16 mouse cellular contexts compared by ENCODE assay signal in genomic region chr4:118589733-118590130, GRCm38 (mm10). TPM values are rescaled to one million over a fixed set of nuclear protein-coding genes. Genes with fewer than 3 reads are reported as not detected.
A peak's percentile ranks its signal among the peaks of the same experiment; 100 is the strongest.
DNase-seq lines count a peak whose midpoint lies in the region; ATAC-seq and TF ChIP-seq lines count a peak whose summit lies in the region.
"Had no signal": no experiment of that assay in that cellular context is flagged by ENCODE, and none has a peak within 500 bp of the region (broad histone marks: within the 10 kb centered on the region; RNA-seq: fewer than 3 reads in every experiment).

No protein-coding gene starts in this region.

- no peak for TF ChIP-seq CTCF in heart, adult 2 months (IDR thresholded peaks at IDR 0.05)

- TF ChIP-seq EP300 in heart, adult 2 months (IDR thresholded peaks at IDR 0.05; ENCODE audit: insufficient read depth, low read depth, low read length): no peak

- no peaks in the 10 kb centered on the region for H3K36me3 ChIP-seq in forebrain, embryonic 10.5 days (replicated peaks)
- no peaks in the 10 kb centered on the region for H3K36me3 ChIP-seq in forebrain, embryonic 11.5 days (ENCODE audit: control insufficient read depth, insufficient read depth, low read length)
- no peaks in the 10 kb centered on the region for H3K36me3 ChIP-seq in hindbrain, embryonic 11.5 days (ENCODE audit: control insufficient read depth, insufficient read depth, low read length)
- H3K36me3 ChIP-seq in midbrain, embryonic 14.5 days (ENCODE audit: control insufficient read depth, insufficient read depth, low read length): no peaks in the 10 kb centered on the region
- H3K36me3 ChIP-seq in heart, adult 2 months (ENCODE audit: control insufficient read depth, insufficient read depth, low read length): no peaks in the 10 kb centered on the region
- H3K36me3 ChIP-seq: embryonic facial prominence, embryonic 15.5 days; limb, embryonic 12.5 days had no signal

- no peak for TF ChIP-seq POLR2A in heart, adult 2 months (IDR thresholded peaks at IDR 0.05; ENCODE audit: insufficient read depth, low read depth, low read length)

- no peak for DNase-seq in forebrain, embryonic 10.5 days (ENCODE audit: extremely low spot score, low spot score)
- no peak for DNase-seq in forebrain, embryonic 11.5 days (ENCODE audit: low spot score)
- DNase-seq in WW6 (ENCODE audit: low read depth, low spot score) (peak; percentile 50), MN1 (ENCODE audit: low spot score) (no peak)
- DNase-seq in hindbrain, embryonic 11.5 days (ENCODE audit: low spot score): peak; percentile 28
- peak; percentile 74 for DNase-seq in midbrain, embryonic 14.5 days
- no peak for DNase-seq in urinary bladder, postnatal 14 days (ENCODE audit: low spot score)
- DNase-seq in heart, adult 2 months: no peak
- DNase-seq: adrenal gland, adult 2 months; cerebellum, adult 11 months; thymus, postnatal 14 days had no signal

- peak overlapping the region; percentile 44; the same call in 1 of the 2 replicates for H3K27ac ChIP-seq in forebrain, embryonic 10.5 days
- no peak overlapping the region for H3K27ac ChIP-seq in forebrain, embryonic 11.5 days (ENCODE audit: low read depth, low read length)
- no peak overlapping the region for H3K27ac ChIP-seq in hindbrain, embryonic 11.5 days (ENCODE audit: low read depth, low read length)
- peak overlapping the region; percentile 68 for H3K27ac ChIP-seq in midbrain, embryonic 14.5 days (replicated peaks; ENCODE audit: low read depth, low read length)
- H3K27ac ChIP-seq in heart, adult 2 months: no peak overlapping the region
- H3K27ac ChIP-seq: embryonic facial prominence, embryonic 15.5 days; limb, embryonic 12.5 days had no signal

- intact Hi-C loops in heart, adult 2 months (cut with DNase I): no loop called here

- no peak for ATAC-seq in forebrain, embryonic 11.5 days (replicated peaks; ENCODE audit: low FRiP score)
- no peak for ATAC-seq in hindbrain, embryonic 11.5 days (ENCODE audit: low FRiP score)
- peak; percentile 27; the same call in 1 of the 2 replicates for ATAC-seq in midbrain, embryonic 14.5 days (ENCODE audit: low FRiP score, low TSS enrichment)
- ATAC-seq: intestine, postnatal 0 days had no signal

- H3K9ac ChIP-seq in forebrain, embryonic 11.5 days (ENCODE audit: low read length): no peak overlapping the region
- peak overlapping the region; percentile 19; the same call in 1 of the 2 replicates for H3K9ac ChIP-seq in hindbrain, embryonic 11.5 days (ENCODE audit: low read depth, low read length)
- H3K9ac ChIP-seq in midbrain, embryonic 14.5 days (replicated peaks; ENCODE audit: low read length): peak overlapping the region; percentile 10; the same call in 1 of the 2 replicates
- no peak overlapping the region for H3K9ac ChIP-seq in heart, adult 2 months (ENCODE audit: low read depth, low read length)
- H3K9ac ChIP-seq: embryonic facial prominence, embryonic 15.5 days; limb, embryonic 12.5 days had no signal

- whole genome bisulfite sequencing in forebrain, embryonic 10.5 days: 7% methylated on average over 7 of the region's 7 CpGs
- WGBS in forebrain, embryonic 11.5 days: 4% methylated on average over 7 of the region's 7 CpGs
- 7% methylated on average over 7 of the region's 7 CpGs for WGBS in hindbrain, embryonic 11.5 days
- WGBS in midbrain, embryonic 14.5 days: 5% methylated on average over 7 of the region's 7 CpGs
- 9% methylated on average over 7 of the region's 7 CpGs for WGBS in heart, adult 2 months

- H3K79me2 ChIP-seq in heart, adult 2 months (replicated peaks; ENCODE audit: control insufficient read depth, insufficient read depth, low read length): no peaks in the 10 kb centered on the region

- 0 out of 2 replicates have a peak, but pooled peaks cover 3% of the 10 kb centered on the region for H3K9me3 ChIP-seq in forebrain, embryonic 10.5 days
- H3K9me3 ChIP-seq in forebrain, embryonic 11.5 days (ENCODE audit: control insufficient read depth, low read length): no peaks in the 10 kb centered on the region; the same call in 1 of the 2 replicates
- H3K9me3 ChIP-seq in hindbrain, embryonic 11.5 days (ENCODE audit: control insufficient read depth, low read length): no peaks in the 10 kb centered on the region
- H3K9me3 ChIP-seq in midbrain, embryonic 14.5 days (ENCODE audit: control insufficient read depth, low read length): no peaks in the 10 kb centered on the region
- H3K9me3 ChIP-seq: embryonic facial prominence, embryonic 15.5 days had no signal

- H3K4me2 ChIP-seq in forebrain, embryonic 11.5 days (ENCODE audit: low read depth, low read length, severe bottlenecking): no peak overlapping the region
- H3K4me2 ChIP-seq in hindbrain, embryonic 11.5 days (replicated peaks; ENCODE audit: low read depth, low read length): no peak overlapping the region
- H3K4me2 ChIP-seq in midbrain, embryonic 14.5 days (ENCODE audit: low read length): peak overlapping the region; percentile 30
- H3K4me2 ChIP-seq: embryonic facial prominence, embryonic 15.5 days; limb, embryonic 12.5 days had no signal

- peaks cover 16% of the 10 kb centered on the region for H3K4me1 ChIP-seq in forebrain, embryonic 10.5 days
- H3K4me1 ChIP-seq in forebrain, embryonic 11.5 days (replicated peaks; ENCODE audit: control insufficient read depth, insufficient read depth, low read length): no peaks in the 10 kb centered on the region
- no peaks in the 10 kb centered on the region for H3K4me1 ChIP-seq in hindbrain, embryonic 11.5 days (replicated peaks; ENCODE audit: control insufficient read depth, insufficient read depth, low read length)
- no peaks in the 10 kb centered on the region for H3K4me1 ChIP-seq in midbrain, embryonic 14.5 days (ENCODE audit: control insufficient read depth, insufficient read depth, low read length)
- H3K4me1 ChIP-seq in heart, adult 2 months (ENCODE audit: control insufficient read depth, insufficient read depth, low read length): no peaks in the 10 kb centered on the region

- peak overlapping the region; percentile 20; the same call in 1 of the 2 replicates for H3K4me3 ChIP-seq in forebrain, embryonic 10.5 days
- no peak overlapping the region for H3K4me3 ChIP-seq in forebrain, embryonic 11.5 days (ENCODE audit: low read depth, low read length)
- no peak overlapping the region for H3K4me3 ChIP-seq in hindbrain, embryonic 11.5 days (ENCODE audit: low read depth, low read length)
- H3K4me3 ChIP-seq in midbrain, embryonic 14.5 days (replicated peaks; ENCODE audit: low read depth, low read length): no peak overlapping the region
- H3K4me3 ChIP-seq in heart, adult 2 months: no peak overlapping the region
- H3K4me3 ChIP-seq: embryonic facial prominence, embryonic 15.5 days; limb, embryonic 12.5 days had no signal

- peaks cover 4% of the 10 kb centered on the region; the same call in 1 of the 2 replicates for H3K27me3 ChIP-seq in forebrain, embryonic 10.5 days (ENCODE audit: poor library complexity, severe bottlenecking)
- no peaks in the 10 kb centered on the region for H3K27me3 ChIP-seq in forebrain, embryonic 11.5 days (ENCODE audit: control insufficient read depth, insufficient read depth, low read length)
- no peaks in the 10 kb centered on the region for H3K27me3 ChIP-seq in hindbrain, embryonic 11.5 days (ENCODE audit: control insufficient read depth, insufficient read depth, low read length)
- no peaks in the 10 kb centered on the region for H3K27me3 ChIP-seq in midbrain, embryonic 14.5 days (ENCODE audit: control insufficient read depth, insufficient read depth, low read length)
- no peaks in the 10 kb centered on the region for H3K27me3 ChIP-seq in heart, adult 2 months (ENCODE audit: control insufficient read depth, insufficient read depth, low read length)
- H3K27me3 ChIP-seq: embryonic facial prominence, embryonic 15.5 days; limb, embryonic 12.5 days had no signal

RNA-seq across cellular contexts. Expression of gene Cfap57, which starts 30.8 kb away (rescaled TPM):
- polyA plus RNA-seq in forebrain, embryonic 10.5 days (2016; fragmentation: Nextera tagmentation; extraction: Ambion mirVana): 0.73 and 0.94 TPM in 2 replicates
- polyA plus RNA-seq in forebrain, embryonic 11.5 days (2014; fragmentation: Nextera tagmentation; extraction: Ambion mirVana): 0.80 and 0.83 TPM in 2 replicates
- 1.5 and 2.0 TPM in 2 replicates for polyA plus RNA-seq in hindbrain, embryonic 11.5 days (2014; fragmentation: Nextera tagmentation; extraction: Ambion mirVana)
- 1.3 and 1.8 TPM in 2 replicates for polyA plus RNA-seq in midbrain, embryonic 14.5 days (2014; fragmentation: Nextera tagmentation; extraction: Ambion mirVana)
- under 1 TPM in 1 of 2 experiments, not detected in 1; 0.05 TPM for total RNA-seq in heart, adult 2 months (2021)
- polyA plus RNA-seq in heart, adult 2 months (2012; rRNA removed): 0.03 and 0.14 TPM in 2 replicates
- total RNA-seq: gastrocnemius, adult 8-10 months; MEL had no signal
- polyA plus RNA-seq: adrenal gland, adult 2 months had no signal

RNA-seq across cellular contexts. Expression of gene Ebna1bp2, which starts 30.9 kb away (rescaled TPM):
- 210 and 221 TPM in 2 replicates for polyA plus RNA-seq in forebrain, embryonic 10.5 days (2016; fragmentation: Nextera tagmentation; extraction: Ambion mirVana)
- 181 and 183 TPM in 2 replicates for polyA plus RNA-seq in forebrain, embryonic 11.5 days (2014; fragmentation: Nextera tagmentation; extraction: Ambion mirVana)
- polyA plus RNA-seq in hindbrain, embryonic 11.5 days (2014; fragmentation: Nextera tagmentation; extraction: Ambion mirVana): 192 and 193 TPM in 2 replicates
- 106 and 117 TPM in 2 replicates for polyA plus RNA-seq in midbrain, embryonic 14.5 days (2014; fragmentation: Nextera tagmentation; extraction: Ambion mirVana)
- 10 to 100 TPM; 34.1 to 38.1 TPM for total RNA-seq in heart, adult 2 months (2021)
- 20.0 and 22.4 TPM in 2 replicates for polyA plus RNA-seq in heart, adult 2 months (2012; rRNA removed)

RNA-seq across cellular contexts. Expression of gene Tmem125, which starts 45.9 kb away (rescaled TPM):
- polyA plus RNA-seq in forebrain, embryonic 10.5 days (2016; fragmentation: Nextera tagmentation; extraction: Ambion mirVana): 0.68 and 0.76 TPM in 2 replicates
- polyA plus RNA-seq in forebrain, embryonic 11.5 days (2014; fragmentation: Nextera tagmentation; extraction: Ambion mirVana): 0.25 and 0.32 TPM in 2 replicates
- polyA plus RNA-seq in hindbrain, embryonic 11.5 days (2014; fragmentation: Nextera tagmentation; extraction: Ambion mirVana): 0.40 and 0.46 TPM in 2 replicates
- polyA plus RNA-seq in midbrain, embryonic 14.5 days (2014; fragmentation: Nextera tagmentation; extraction: Ambion mirVana): not detected in 2 replicates
- total RNA-seq in heart, adult 2 months (2021): not detected
- polyA plus RNA-seq in heart, adult 2 months (2012; rRNA removed): 0.44 and 0.70 TPM in 2 replicates
- total RNA-seq: gastrocnemius, adult 8-10 months had no signal

Comparison
In these comparisons a context has a peak if more than half of its experiments do, and no peak if none do; other contexts are left out.
1. H3K27ac ChIP-seq: peak in forebrain, embryonic 10.5 days (single experiment) and midbrain, embryonic 14.5 days (single experiment); none in forebrain, embryonic 11.5 days (single experiment), hindbrain, embryonic 11.5 days (single experiment) and heart, adult 2 months (single experiment).
2. DNase-seq: peak in WW6 (single experiment), hindbrain, embryonic 11.5 days (single experiment) and midbrain, embryonic 14.5 days (single experiment); none in forebrain, embryonic 10.5 days (single experiment), forebrain, embryonic 11.5 days (single experiment), urinary bladder, postnatal 14 days (single experiment), MN1 (single experiment) and heart, adult 2 months (0 of 2).
3. H3K9ac ChIP-seq: peak in hindbrain, embryonic 11.5 days (single experiment) and midbrain, embryonic 14.5 days (single experiment); none in forebrain, embryonic 11.5 days (single experiment) and heart, adult 2 months (single experiment).